Mouse (Mus musculus) stomach, embryonic 14.5 days (tissue): ENCODE measurements at regions not wholly inside any gene's neighbourhood (a gene's known extent, or its start where the extent isn't known, plus 50 kb on each side); places are given as distances from the start of the nearest gene placed in this dataset.

Experiments
- ATAC-seq: fragments of 200-750 bp; cut with Nextera tagmentation; 2 replicates; pipeline ENCODE4 v1.8.0; 2017; ENCODE audit warnings: low read depth, moderate TSS enrichment; ENCODE audit not compliant: insufficient number of reproducible peaks, insufficient read depth, low FRiP score
- H3K27ac ChIP-seq: fragments of 300-500 bp; sonication (generic); 2 replicates; pipeline ENCODE4 v1.5.1; 2014; ENCODE audit warnings: mild to moderate bottlenecking, low read length, moderate library complexity, mixed read lengths
- H3K27me3 ChIP-seq: fragments of 300-500 bp; sonication (generic); 2 replicates; pipeline ENCODE4 v1.6.1; 2014; ENCODE audit warnings: low read length, control low read depth, mixed read lengths; ENCODE audit not compliant: control insufficient read depth, insufficient read depth
- H3K36me3 ChIP-seq: fragments of 300-500 bp; sonication (generic); 2 replicates; pipeline ENCODE4 v1.6.1; 2014; ENCODE audit warnings: mild to moderate bottlenecking, control low read depth, low read length, moderate library complexity, mixed read lengths; ENCODE audit not compliant: control insufficient read depth, insufficient read depth
- H3K4me1 ChIP-seq: fragments of 300-500 bp; sonication (generic); 2 replicates; pipeline ENCODE4 v1.6.1; 2014; ENCODE audit warnings: low read length, control low read depth, mixed read lengths; ENCODE audit not compliant: control insufficient read depth, insufficient read depth
- H3K4me2 ChIP-seq: fragments of 300-500 bp; sonication (generic); replicated peaks from 2 replicates; pipeline ENCODE4 v1.6.1; 2014; ENCODE audit warnings: low read depth, low read length, control low read depth
- H3K4me3 ChIP-seq: fragments of 300-500 bp; sonication (generic); 2 replicates; pipeline ENCODE4 v1.5.1; 2014; ENCODE audit warnings: low read depth, low read length, control low read depth
- H3K9ac ChIP-seq: fragments of 300-500 bp; sonication (generic); replicated peaks from 2 replicates; pipeline ENCODE4 v1.6.1; 2014; ENCODE audit warnings: low read depth, mild to moderate bottlenecking, control low read depth, low read length, moderate library complexity, mixed read lengths
- H3K9me3 ChIP-seq: fragments of 300-500 bp; sonication (generic); 2 replicates; pipeline ENCODE4 v1.6.1; 2016; ENCODE audit warnings: low read depth, low read length, control low read depth; ENCODE audit not compliant: control insufficient read depth
- WGBS: fragments of 180-500 bp; shearing (Covaris S2); extraction: QIAGEN DNeasy Blood & Tissue Kit; methylation state at CpG from one replicate; pipeline ENCODE4 v1.1.7; 2014; 5-methylcytosine and 5-hydroxymethylcytosine counted together

GRCm38 (mm10) chr7:71471658-71472383 is 120.5 kb upstream of the Gm10295 start:
- peaks cover 23% of the 10 kb centered on the region for H3K4me1 ChIP-seq
- peak overlapping the region; percentile 36 for H3K4me2 ChIP-seq
- peak overlapping the region; percentile 84 for H3K27ac ChIP-seq
- WGBS = 6% methylated on average over 18 of the region's 18 CpGs
- H3K9me3 ChIP-seq = no peaks in the 10 kb centered on the region
- no peaks in the 10 kb centered on the region for H3K36me3 ChIP-seq
- no peak overlapping the region for H3K4me3 ChIP-seq
- H3K9ac ChIP-seq = no peak overlapping the region
- no peaks in the 10 kb centered on the region for H3K27me3 ChIP-seq
- ATAC-seq = no peak

GRCm38 (mm10) chr7:71471319-71471657 is 120.0 kb upstream of the Gm10295 start:
- no peaks in the 10 kb centered on the region for H3K36me3 ChIP-seq
- H3K4me1 ChIP-seq = peaks cover 23% of the 10 kb centered on the region
- H3K4me3 ChIP-seq = no peak overlapping the region
- no peak overlapping the region for H3K9ac ChIP-seq
- peak overlapping the region; percentile 84; the same call in 1 of the 2 replicates for H3K27ac ChIP-seq
- H3K27me3 ChIP-seq = no peaks in the 10 kb centered on the region
- ATAC-seq = no peak
- 11% methylated on average over 3 of the region's 3 CpGs for whole genome bisulfite sequencing
- no peaks in the 10 kb centered on the region for H3K9me3 ChIP-seq
- peak overlapping the region; percentile 36; the same call in 1 of the 2 replicates for H3K4me2 ChIP-seq

GRCm38 (mm10) chr7:71470418-71470817 is 119.1 kb upstream of the Gm10295 start:
- Histone ChIP-seq H3K9ac (no peak overlapping the region), H3K27ac (no peak overlapping the region; the same call in 1 of the 2 replicates), H3K36me3 (no peaks in the 10 kb centered on the region), H3K4me3 (no peak overlapping the region), H3K4me2 (no peak overlapping the region), H3K27me3 (no peaks in the 10 kb centered on the region), H3K4me1 (peaks cover 23% of the 10 kb centered on the region), H3K9me3 (no peaks in the 10 kb centered on the region)
- ATAC-seq = no peak
- WGBS = 14% methylated on average over 2 of the region's 2 CpGs

- no peak for ATAC-seq
- no peak overlapping the region for H3K4me2 ChIP-seq
- H3K9ac ChIP-seq = no peak overlapping the region
- H3K27me3 ChIP-seq = no peaks in the 10 kb centered on the region
- H3K36me3 ChIP-seq = no peaks in the 10 kb centered on the region
- H3K27ac ChIP-seq = no peak overlapping the region; the same call in 1 of the 2 replicates
- WGBS = 74% methylated on average over 4 of the region's 4 CpGs
- no peaks in the 10 kb centered on the region for H3K9me3 ChIP-seq
- H3K4me1 ChIP-seq = peaks cover 23% of the 10 kb centered on the region
- H3K4me3 ChIP-seq = no peak overlapping the region
Measured at GRCm38 (mm10) chr7:71469951-71470350, 118.7 kb upstream of the Gm10295 start.

- no peak overlapping the region for H3K27ac ChIP-seq
- no peak for ATAC-seq
- 59% methylated on average over 9 of the region's 9 CpGs for WGBS
Measured at GRCm38 (mm10) chr7:71467436-71468127, 116.3 kb upstream of the Gm10295 start.

GRCm38 (mm10) chr7:71464127-71464526 is 112.8 kb upstream of the Gm10295 start:
- Histone ChIP-seq H3K27ac (no peak overlapping the region), H3K4me2 (no peak overlapping the region), H3K36me3 (no peaks in the 10 kb centered on the region), H3K27me3 (no peaks in the 10 kb centered on the region), H3K9me3 (no peaks in the 10 kb centered on the region), H3K4me1 (no peaks in the 10 kb centered on the region), H3K9ac (no peak overlapping the region), H3K4me3 (no peak overlapping the region)
- no peak for ATAC-seq

More at GRCm38 (mm10) chr7:71467436-71468127, 116.3 kb upstream of the Gm10295 start:
- no peak overlapping the region for H3K9ac ChIP-seq
- H3K4me3 ChIP-seq = no peak overlapping the region
- no peaks in the 10 kb centered on the region for H3K36me3 ChIP-seq
- peaks cover 22% of the 10 kb centered on the region for H3K4me1 ChIP-seq
- H3K9me3 ChIP-seq = no peaks in the 10 kb centered on the region
- H3K27me3 ChIP-seq = no peaks in the 10 kb centered on the region
- H3K4me2 ChIP-seq = no peak overlapping the region

- Histone ChIP-seq H3K4me1 (no peaks in the 10 kb centered on the region), H3K27me3 (no peaks in the 10 kb centered on the region), H3K27ac (no peak overlapping the region), H3K4me3 (no peak overlapping the region), H3K36me3 (no peaks in the 10 kb centered on the region), H3K9me3 (no peaks in the 10 kb centered on the region), H3K9ac (no peak overlapping the region), H3K4me2 (no peak overlapping the region)
- no peak for ATAC-seq
- WGBS = 68% methylated on average over 2 of the region's 2 CpGs
Measured at GRCm38 (mm10) chr7:71463565-71463964, 112.3 kb upstream of the Gm10295 start.

- H3K27ac ChIP-seq = no peak overlapping the region
- ATAC-seq = no peak
- H3K4me1 ChIP-seq = no peaks in the 10 kb centered on the region
- H3K9me3 ChIP-seq = no peaks in the 10 kb centered on the region
- no peak overlapping the region for H3K9ac ChIP-seq
- no peaks in the 10 kb centered on the region for H3K36me3 ChIP-seq
- H3K4me3 ChIP-seq = no peak overlapping the region
- no peaks in the 10 kb centered on the region for H3K27me3 ChIP-seq
- no peak overlapping the region for H3K4me2 ChIP-seq
Measured at GRCm38 (mm10) chr7:71459805-71460204, 108.5 kb upstream of the Gm10295 start.
